Mouse (Mus musculus) cerebellum, adult 2 months (tissue): ENCODE measurements around the gene Gm5901. TPM values are rescaled to one million over a fixed set of nuclear protein-coding genes. Genes with fewer than 3 reads are reported as not detected.
"Not testable (repeated sequence)": the region's sequence is repeated elsewhere in the genome, so short reads cannot be mapped to it uniquely, and the experiment has no call there.

Source experiments
- DNase-seq, 2 experiments: peaks; one replicate each; pipeline ENCODE4 v3.0.0; 2021
- H3K27ac ChIP-seq: fragments of 200-500 bp; 2 replicates; pipeline ENCODE4 v1.5.1; 2012; ENCODE audit warnings: low read length, control low read depth, inconsistent platforms; ENCODE audit not compliant: insufficient read depth
- H3K27me3 ChIP-seq: fragments of 200-500 bp; 2 replicates; pipeline ENCODE4 v1.6.1; 2012; ENCODE audit warnings: inconsistent platforms, mild to moderate bottlenecking, low read length, moderate library complexity; ENCODE audit not compliant: control insufficient read depth, insufficient read depth
- H3K4me1 ChIP-seq: fragments of 200-500 bp; 2 replicates; pipeline ENCODE4 v1.6.1; 2011; ENCODE audit warnings: low read length; ENCODE audit not compliant: control insufficient read depth, insufficient read depth
- H3K4me3 ChIP-seq: fragments of 200-500 bp; replicated peaks from 2 replicates; pipeline ENCODE3; 2011; ENCODE audit warnings: mild to moderate bottlenecking, low read depth, low read length, control low read depth; ENCODE audit not compliant: insufficient read depth
- CTCF ChIP-seq: fragments of 200-500 bp; IDR thresholded peaks from 2 replicates; pipeline ENCODE4 v1.5.1; 2011; ENCODE audit warnings: low read depth, mild to moderate bottlenecking, control low read depth, low read length, moderate library complexity, borderline replicate concordance; ENCODE audit not compliant: insufficient read depth
- POLR2A ChIP-seq: fragments of 200-500 bp; IDR thresholded peaks from 2 replicates; pipeline ENCODE4 v1.6.1; 2011; ENCODE audit warnings: low read length, control low read depth, borderline replicate concordance; ENCODE audit not compliant: insufficient read depth
- WGBS: fragments of 180-500 bp; shearing (Covaris S2); methylation state at CpG from one replicate; pipeline ENCODE4 v1.1.7; 2018; 5-methylcytosine and 5-hydroxymethylcytosine counted together
- polyA plus RNA-seq: library from polyadenylated mRNA; depleted of rRNA; stranded (reverse); fragments of >200 nt; gene quantifications from 2 replicates; pipeline ENCODE4 v1.2.3, GENCODE M21; 2012

Gene Gm5901
- polyA plus RNA-seq, 1 experiment: not detected

GRCm38 (mm10) chr7:105394606-105395005, 19.8 kb downstream of the Gm5901 start:
- TF ChIP-seq CTCF: no peak
- no peak for TF ChIP-seq POLR2A
- no peaks in the 10 kb centered on the region for H3K27me3 ChIP-seq
- DNase-seq: peak; percentile 58 to 76
- H3K4me3 ChIP-seq: no peak overlapping the region
- WGBS: 12% methylated on average over 1 of the region's 1 CpGs
- peaks cover 9% of the 10 kb centered on the region; the same call in 1 of the 2 replicates for H3K4me1 ChIP-seq
- no peak overlapping the region for H3K27ac ChIP-seq

GRCm38 (mm10) chr7:105395131-105395820, 20.4 kb downstream of the Gm5901 start:
- Histone ChIP-seq H3K4me1 (peaks cover 9% of the 10 kb centered on the region; the same call in 1 of the 2 replicates), H3K27ac (peak overlapping the region; percentile 47; the same call in 1 of the 2 replicates), H3K27me3 (no peaks in the 10 kb centered on the region), H3K4me3 (no peak overlapping the region)
- TF ChIP-seq POLR2A (no peak), CTCF (no peak)
- no peak for DNase-seq

GRCm38 (mm10) chr7:105396126-105396525, 21.3 kb downstream of the Gm5901 start:
- DNase-seq: no peak
- H3K4me1 ChIP-seq: peaks cover 9% of the 10 kb centered on the region; the same call in 1 of the 2 replicates
- no peaks in the 10 kb centered on the region for H3K27me3 ChIP-seq
- TF ChIP-seq POLR2A (no peak), CTCF (no peak)
- no peak overlapping the region for H3K27ac ChIP-seq
- no peak overlapping the region for H3K4me3 ChIP-seq

GRCm38 (mm10) chr7:105399058-105399934, 24.5 kb downstream of the Gm5901 start:
- WGBS: under 1% methylated on average over 25 of the region's 25 CpGs
- no peaks in the 10 kb centered on the region for H3K27me3 ChIP-seq
- no peak for DNase-seq
- H3K27ac ChIP-seq: peak overlapping the region; percentile 21
- peak overlapping the region; percentile 65 for H3K4me3 ChIP-seq
- TF ChIP-seq CTCF (no peak), POLR2A (no peak)
- peaks cover 6% of the 10 kb centered on the region; the same call in 1 of the 2 replicates for H3K4me1 ChIP-seq

- Histone ChIP-seq H3K4me1 (peaks cover under 1% of the 10 kb centered on the region; the same call in 1 of the 2 replicates), H3K27me3 (no peaks in the 10 kb centered on the region), H3K27ac (peak within 1 kb of the TSS; percentile 64), H3K4me3 (peak within 1 kb of the TSS; percentile 70)
- TF ChIP-seq POLR2A: peak; percentile 83
- no peak for TF ChIP-seq CTCF
- DNase-seq: peak; percentile 100
- WGBS: under 1% methylated on average over 55 of the region's 55 CpGs
Measured at GRCm38 (mm10) chr7:105399935-105400624, 25.2 kb downstream of the Gm5901 start, which contains the start of gene Fam160a2. Fam160a2 (minus strand) TSS chr7:105400054.

- H3K4me1 ChIP-seq: no peaks in the 10 kb centered on the region
- H3K4me3 ChIP-seq: no peak within 1 kb of the TSS
- 81% methylated on average over 5 of the region's 5 CpGs for WGBS
- H3K27me3 ChIP-seq: no peaks in the 10 kb centered on the region
- no peak for DNase-seq
- H3K27ac ChIP-seq: no peak within 1 kb of the TSS
- TF ChIP-seq CTCF (no peak), POLR2A (no peak)
Measured at GRCm38 (mm10) chr7:105404268-105404667, 29.4 kb downstream of the Gm5901 start, which contains the start of gene Cnga4. Cnga4 (plus strand) TSS chr7:105404568.

DNA sequence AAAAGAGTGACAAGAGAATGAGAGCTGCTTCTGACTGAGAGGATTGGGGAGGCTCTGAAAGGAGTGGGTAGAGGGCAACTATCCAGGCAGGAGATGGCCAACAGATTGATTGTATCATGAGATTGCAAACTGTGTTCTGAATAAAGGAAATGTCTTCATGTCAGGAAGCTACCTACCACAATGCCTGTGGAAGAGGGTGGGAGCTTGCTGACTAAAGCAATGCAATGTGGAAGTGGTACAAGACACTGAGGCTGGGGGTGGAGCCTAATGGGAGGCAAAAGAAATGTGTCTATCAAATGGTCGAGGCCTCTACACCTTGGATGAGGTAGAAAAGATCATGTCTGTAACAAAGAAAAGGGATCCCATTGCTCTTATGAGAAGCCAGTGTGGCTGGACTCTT, 31.5 kb downstream of the Gm5901 start:
- Histone ChIP-seq H3K4me3 (no peak overlapping the region), H3K27ac (no peak overlapping the region), H3K27me3 (no peaks in the 10 kb centered on the region), H3K4me1 (no peaks in the 10 kb centered on the region)
- no peak for TF ChIP-seq CTCF
- TF ChIP-seq POLR2A: no peak
- WGBS: 71% methylated on average over 1 of the region's 1 CpGs
- no peak for DNase-seq

- H3K4me1 ChIP-seq, H3K27me3 ChIP-seq, H3K4me3 ChIP-seq, H3K27ac ChIP-seq: not testable (repeated sequence)
- peak; percentile 81 for TF ChIP-seq CTCF
- DNase-seq: peak; percentile 65 to 80
- 59% methylated on average over 8 of the region's 8 CpGs for WGBS
Measured at GRCm38 (mm10) chr7:105411874-105412632, 37.2 kb downstream of the Gm5901 start.
